Mouse (Mus musculus): ENCODE measurements around the gene Mast3.

DNA sequence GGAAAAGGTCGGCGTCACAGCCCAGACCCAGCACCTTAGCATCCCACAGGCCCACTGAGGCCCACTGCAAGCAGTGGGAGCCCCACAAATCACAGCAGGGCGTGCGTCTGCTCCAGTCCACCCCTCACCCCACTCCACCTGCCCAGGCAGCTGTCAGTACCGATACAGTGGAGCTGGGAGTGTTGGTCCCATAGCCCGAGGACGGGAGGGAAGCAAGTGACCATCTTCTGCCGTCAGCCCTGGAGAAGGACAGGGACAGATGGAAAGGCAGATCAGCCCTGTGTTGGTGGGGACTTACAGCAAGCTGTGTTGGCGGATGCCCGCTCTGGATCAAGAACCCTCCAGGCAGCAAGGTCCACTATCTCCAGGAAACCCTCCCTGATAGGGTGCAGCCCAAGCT lies 15.8 kb downstream of the Mast3 start:
- TF ChIP-seq CTCF (IDR thresholded peaks at IDR 0.05; ENCODE audit: extremely low read depth, insufficient read length, insufficient replicate concordance, low read depth, low read length) = no peak
- TF ChIP-seq POLR2A (IDR thresholded peaks at IDR 0.05; ENCODE audit: low read depth, low read length) = no peak

Measured in small intestine, adult 2 months (tissue).